Mouse (Mus musculus) mouse trophoblast stem cell (cell line): ENCODE measurements around the gene Pgpep1.

Experiments
- in situ Hi-C, 2 experiments: fragments of 300-500 bp; cut with MseI, MboI; formaldehyde crosslinking; loops; 2 replicates in 1 of 2; 3 replicates in 1 of 2; pipeline ENCODE4 v1.15.1; 2025

The Pgpep1 gene

DNA sequence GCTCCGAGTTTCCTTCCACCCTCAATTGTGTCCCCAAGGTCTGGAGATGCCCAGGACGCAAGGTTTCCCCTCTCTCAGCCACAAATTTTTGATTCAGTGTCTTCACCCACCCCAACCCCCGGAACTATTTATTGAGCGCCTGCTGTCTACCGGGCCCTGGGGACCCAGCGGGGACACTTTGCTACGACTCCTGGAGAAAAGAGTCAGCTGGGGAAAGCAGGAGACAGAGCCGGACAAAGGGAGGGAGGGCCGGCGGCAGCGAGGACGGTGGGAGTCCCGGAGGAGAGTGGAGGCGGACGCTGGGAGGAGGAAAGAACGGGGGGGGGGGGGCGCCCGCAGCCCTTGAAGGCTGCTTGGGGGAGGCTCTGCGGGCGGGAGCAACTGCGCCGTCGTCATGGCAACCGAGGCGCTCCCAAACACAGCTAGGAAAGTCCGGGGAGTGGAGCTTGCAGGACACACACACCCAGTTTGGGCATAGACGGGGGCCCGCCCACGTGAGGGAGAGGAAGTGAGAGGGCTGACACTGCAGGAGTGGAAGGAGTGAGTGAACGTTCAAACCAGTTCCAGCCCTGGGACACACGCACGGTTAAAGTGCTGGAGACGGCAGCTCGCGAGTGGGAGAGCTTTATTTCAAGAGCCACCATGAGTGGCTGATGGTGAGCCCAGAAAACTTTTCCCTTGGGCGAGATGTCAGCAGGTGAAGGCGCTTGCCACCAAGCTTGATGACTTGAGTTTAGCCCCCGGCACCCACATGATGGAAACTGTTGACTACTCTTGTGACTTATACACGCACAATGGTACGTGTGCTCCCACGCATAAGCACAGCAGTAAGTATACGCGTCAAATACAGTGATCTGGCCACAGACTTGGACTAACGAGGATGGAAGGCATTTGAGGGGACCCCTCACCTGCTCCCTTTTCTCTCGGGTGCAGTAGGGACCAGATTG, 50.1 kb downstream of the Pgpep1 start:
- in situ Hi-C loops, result loop anchor here in 1 of 2 experiments (5.0 kb wide), 1 partner anchor 42 kb away; no protein-coding TSS in a partner anchor

DNA sequence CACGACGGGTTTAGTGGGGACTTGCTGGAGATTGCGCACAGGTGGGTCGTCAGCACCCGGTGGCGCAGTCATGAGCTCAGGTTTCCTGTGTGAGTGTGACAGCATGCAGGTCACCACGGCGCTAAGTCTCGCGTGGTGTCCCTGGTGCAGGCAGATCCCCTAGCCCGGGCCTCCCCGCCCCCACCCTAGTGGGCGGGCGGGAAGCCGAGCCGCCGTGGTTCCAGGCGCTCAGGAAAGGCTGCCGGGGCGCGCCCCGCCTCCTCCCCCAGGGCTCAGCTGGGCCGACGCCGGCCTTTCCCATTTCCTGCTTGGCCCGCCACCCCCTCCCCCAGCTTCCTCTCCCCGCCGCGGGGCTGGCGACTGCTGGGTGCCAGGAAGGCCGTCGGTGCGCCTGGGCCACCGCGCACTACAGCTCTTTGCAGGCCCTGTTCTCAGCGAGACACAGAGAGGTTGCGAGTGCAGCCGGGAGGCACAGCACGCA, 50.8 kb downstream of the Pgpep1 start:
- in situ Hi-C loops, result no loop called here

DNA sequence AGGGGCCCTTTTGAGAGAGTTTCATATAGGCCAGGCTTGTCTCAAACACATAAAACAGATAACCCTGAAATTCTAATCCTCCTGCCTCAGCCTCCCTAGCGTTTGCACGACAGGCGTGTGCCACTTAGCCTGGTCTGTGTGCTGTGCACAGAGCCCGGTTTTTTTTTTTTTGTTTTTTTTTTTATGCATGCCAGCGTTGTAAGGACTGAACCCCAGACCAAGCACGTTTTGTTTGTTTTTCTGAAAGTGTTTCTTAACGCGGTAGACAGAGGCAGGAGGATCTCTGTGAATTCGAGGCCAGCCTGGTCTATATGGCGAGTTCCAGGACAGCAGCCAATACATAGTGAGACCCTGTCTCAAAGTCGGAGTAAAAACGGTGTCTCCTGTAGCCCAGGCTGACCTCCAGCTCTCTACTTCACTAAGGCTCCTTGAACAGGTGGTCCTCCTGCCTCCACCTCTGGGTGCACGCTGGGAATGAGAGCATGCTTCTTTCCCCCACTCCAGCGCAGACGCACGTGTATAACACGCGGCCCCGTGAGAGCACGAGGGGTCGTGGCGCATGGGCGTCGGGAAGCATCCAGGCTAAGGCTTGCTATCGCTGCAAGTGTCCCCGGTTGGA, 51.3 kb downstream of the Pgpep1 start, which contains the start of gene Ssbp4:
TSS of gene Ssbp4 (minus strand) at position 124 of the 619 bp plus-strand sequence.
- in situ Hi-C loops, result no loop called here

DNA sequence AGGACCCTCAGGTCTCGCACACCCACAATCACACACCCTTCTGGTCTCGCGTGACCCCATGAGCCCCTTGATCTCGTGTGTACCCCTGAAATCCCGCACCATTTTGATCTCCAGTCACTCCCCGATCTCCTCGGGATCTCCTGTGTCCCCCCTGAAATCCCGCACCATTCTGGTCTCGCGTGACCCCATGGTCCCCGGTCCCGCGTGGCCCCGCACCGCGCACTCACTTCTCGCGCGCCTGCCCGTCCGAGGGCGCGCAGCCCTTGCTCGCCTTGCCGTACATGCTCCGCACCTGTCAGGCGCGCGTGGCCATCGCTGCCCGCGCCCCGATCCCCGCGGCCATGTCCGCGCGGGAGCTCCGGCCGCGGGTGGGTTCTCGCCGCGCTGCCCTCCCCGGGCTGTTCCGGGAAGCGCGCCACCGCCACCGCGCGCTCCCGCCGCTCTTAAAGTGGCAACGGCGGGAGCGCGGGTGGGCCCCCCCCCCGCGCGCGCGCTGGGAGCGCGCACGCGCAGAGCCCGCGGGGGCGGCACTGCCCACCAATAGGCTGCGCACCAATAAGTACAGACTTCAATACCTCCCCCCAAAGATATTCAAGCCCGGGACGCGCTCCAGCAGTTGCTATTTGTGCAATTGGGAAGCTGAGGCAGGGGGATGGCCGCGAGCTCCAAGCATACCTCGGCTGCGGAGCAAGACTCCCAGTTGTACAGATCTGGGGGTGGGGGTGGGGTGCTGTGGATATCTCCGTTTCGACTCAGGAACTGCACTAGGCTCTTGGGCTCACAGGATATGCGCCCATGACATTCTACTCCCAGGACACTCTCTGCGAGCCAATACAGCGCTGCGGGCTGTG, 52.1 kb downstream of the Pgpep1 start:
- in situ Hi-C loops, result no loop called here

DNA sequence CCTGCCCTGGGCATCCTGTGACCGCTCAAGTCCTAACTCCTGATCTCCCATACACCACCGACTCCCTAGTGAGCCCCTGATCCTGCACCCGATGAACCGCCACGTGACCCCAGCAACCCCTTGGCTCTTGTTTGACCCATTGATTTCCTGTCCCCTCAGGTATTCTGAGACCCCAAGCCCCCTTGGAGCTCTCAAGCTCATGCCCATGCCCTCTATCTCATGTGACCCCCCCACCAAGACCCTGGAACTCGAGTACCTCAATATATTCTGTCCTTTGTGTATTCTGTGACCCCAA, 52.6 kb downstream of the Pgpep1 start:
- in situ Hi-C loops, result no loop called here

DNA sequence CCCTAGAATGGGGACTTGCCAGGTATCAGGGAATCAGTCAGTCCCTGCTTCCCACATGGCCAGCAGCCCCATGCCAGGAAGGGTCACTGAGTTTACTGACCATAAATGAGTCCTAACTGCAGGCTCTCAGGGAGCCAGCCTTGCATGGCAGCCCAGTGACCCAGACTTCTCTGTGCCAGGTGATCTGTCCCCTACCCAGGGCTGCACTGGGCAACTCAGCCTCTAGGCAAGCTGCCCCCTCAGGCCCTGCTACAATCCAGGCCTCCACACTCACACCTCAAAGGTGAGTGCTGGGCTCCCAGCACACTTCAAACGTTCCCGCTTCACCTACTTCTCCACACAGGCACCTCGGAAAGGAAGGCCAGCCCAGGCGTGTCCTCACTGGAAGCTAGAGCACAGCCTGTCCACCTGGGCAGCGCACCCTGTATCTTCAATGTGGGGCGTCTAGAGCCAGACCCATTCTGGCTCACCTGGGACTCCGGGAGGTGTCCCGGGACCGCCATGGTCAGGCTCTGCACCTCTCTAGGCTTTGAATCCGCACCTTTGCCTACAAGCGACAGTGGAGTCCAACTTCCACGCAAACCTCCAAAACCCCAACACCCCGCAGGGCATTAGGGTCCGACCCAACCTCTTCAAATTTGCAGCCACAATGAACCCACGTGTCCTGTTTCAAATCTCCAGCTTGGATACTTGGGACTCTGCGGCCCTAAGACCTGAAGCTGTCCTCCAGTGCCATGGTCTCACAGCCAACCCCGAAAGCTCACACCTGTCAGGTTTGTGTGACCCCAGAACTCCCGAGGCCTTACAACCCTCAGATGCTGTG, 53.2 kb downstream of the Pgpep1 start:
- in situ Hi-C loops, result no loop called here

DNA sequence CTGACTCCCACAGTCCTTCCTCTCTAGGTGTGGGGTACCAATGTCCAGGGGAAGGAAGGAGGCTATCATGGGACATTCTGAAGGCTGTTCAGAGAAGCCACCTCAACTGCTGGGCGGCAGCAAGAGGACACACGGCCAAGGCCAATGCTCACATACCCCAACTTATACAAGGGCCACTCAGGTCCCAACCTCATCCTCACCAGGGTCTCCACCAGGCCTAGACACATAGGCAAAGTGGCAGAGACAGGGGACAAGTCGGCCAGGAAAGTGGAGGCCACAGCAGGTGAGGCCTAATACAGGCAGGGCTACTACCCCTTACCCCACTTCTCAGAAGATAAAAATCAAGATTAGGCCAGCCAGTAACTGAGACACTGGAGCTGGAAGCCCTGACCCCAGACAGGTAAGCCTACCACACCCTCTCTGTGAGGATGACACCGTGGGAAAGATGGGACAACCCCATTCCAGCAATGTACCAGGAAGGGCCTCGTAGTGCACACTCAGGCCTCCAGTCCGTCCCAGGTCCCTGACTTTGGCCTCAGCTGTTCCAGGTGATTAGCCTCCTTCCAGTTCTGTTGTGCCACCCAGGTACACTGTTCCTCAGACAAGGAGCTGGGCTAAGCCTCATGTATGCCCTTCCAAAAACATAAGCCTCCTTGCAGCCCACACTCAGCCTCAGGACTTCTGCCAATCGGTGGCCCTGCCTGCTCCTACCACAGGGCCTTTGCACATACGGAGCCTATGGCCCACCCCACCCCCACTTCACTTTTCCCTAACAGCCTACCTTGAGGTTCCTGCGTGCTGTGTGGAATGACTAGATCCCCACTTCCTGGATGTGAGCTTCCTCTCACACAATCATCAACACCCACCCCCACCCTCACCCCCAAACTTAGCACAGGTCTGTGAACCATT, 54.1 kb downstream of the Pgpep1 start:
- in situ Hi-C loops, result no loop called here

DNA sequence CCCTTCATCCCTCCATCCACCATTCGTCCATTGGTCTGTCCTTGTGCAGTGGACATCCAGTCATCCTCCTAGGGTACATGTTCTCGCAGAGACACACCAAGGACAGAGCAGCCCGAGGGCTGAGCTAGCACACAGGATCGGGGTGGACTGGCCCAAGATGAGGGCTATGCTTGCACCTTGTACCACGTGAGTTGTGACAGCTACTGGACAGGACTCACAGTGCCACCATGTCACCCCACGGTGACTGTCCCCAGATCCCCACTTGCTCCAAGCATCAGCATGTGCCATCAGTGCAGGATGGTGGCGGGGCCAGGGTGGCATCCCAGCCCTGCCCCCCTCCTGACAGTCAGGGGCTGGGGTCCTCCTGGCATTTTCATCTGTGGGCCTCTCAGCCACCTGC, 55.6 kb downstream of the Pgpep1 start:
- in situ Hi-C loops, result no loop called here

DNA sequence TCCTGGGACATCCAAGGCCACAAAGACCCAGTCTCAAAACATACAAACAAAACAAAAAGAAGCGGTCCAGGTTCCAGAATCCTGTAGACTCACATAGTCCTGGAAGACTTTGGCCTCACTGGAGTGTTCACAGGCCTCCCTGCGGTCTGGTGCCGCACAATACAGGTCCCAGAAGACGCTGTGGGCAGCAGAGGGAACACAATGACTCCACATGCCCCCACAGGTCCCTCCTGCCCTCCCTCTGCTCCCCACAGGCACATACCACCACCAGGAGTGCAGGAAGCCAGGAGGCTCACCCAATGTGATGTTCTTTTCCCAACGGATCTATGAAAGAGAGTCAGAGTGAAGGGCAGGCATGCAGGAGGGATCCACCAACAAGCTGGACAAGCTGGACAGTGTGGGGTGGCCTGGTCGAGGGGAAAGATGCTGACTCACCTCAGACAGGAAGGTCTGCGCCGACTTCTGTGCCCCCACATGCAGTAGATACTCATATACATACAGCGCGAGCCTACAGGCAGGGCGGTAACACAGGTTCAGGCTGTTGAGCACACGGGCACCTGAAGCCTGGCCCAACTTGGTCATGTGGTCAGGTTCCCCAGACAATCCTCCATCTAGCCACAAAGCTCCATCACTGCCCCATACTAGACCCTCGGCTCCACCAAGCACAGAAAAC, 57.9 kb downstream of the Pgpep1 start:
- in situ Hi-C loops, result no loop called here

DNA sequence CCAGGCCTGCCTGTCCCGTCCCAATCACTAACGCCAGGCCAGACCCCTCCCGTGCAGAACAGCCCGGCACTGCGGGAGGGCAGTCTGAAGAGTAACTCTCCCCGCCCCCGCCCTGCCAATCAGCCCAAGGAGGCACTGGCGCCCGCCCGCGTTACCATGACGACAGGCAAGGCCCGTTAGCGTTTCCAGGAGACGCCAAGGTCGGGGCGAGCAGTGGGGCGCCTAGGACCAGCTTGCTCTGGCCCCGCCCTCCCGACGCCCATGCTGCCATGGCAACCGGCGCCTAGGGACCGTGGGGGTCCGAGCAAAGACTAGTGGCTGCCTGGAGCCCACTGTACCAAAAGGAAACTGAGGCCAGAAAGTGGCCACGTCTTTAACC, 58.9 kb downstream of the Pgpep1 start:
- in situ Hi-C loops, result no loop called here

DNA sequence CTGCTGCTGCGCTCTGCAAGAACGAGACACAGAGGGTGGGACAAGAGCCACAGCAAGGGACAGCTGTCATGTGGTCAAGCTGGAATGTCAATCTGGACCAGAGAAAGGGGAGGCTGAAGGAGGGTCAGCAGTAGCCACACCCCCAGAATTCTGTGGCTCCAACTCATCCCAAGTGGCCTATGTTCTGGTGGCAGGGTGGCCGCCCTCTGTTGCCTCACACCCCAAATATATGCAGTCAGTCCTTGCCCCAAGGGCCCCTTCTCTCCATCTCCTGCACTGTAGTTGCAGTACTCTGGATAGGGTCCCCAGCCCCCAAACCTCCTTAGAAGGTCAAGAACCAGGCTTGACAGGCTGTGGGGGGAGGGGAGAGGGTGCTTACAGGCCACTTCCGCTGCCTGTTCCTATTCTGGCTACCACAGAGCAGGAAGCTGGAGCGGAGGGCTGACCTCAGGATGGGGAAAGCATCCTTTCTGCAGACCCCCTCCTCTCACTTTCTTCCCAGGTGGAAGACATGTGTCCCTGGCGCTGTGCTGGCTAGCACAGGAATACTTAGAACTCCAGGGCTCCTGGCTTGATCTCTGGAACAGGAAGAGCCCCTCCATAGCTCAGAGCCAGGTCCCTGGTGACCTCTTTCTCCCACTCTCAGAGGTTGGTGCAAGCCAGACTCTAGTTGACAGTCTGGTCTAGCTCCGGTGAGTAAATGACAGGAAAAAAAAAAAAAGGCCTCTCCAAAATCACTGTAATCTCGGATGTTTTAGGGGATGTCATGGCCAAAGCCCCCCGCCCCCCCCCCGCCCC, 59.5 kb downstream of the Pgpep1 start:
- in situ Hi-C loops, result no loop called here

DNA sequence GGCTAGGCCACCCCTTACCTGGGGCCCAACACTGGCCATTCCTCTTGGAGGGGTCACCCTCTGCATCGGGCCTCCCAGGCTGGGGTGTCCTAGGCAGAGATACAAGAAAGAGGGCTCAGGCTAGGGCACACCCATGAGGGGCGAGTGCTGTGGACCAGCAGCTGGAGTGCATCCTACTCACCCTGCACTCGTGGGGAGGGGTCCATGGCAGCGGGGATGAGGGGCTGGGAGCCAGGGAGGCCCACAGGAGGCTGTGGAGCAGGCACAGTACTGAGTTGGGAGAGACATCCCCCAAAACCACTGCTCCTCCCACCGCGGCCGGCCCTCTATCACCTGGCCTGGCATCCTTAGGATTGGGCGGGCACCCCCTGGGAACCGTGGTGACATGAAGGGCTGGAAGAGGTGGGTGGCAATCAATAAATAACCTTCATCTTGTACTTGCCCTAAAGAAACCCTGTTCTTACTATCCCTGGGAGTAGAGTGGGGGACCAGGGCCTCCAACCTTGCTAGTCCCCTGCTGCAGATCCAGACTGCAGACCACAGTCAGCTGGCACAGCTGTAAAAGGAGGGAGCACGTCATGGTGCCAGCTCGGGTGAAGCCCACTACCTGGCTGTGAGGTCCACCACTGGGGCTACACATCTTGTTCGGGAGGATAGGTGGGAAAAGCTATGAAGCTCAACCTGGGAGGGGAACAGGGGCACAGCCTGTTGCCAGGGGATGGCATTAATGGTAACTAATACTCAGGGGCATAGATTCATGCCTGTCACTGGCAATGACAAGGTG, 60.5 kb downstream of the Pgpep1 start:
- in situ Hi-C loops, result no loop called here

DNA sequence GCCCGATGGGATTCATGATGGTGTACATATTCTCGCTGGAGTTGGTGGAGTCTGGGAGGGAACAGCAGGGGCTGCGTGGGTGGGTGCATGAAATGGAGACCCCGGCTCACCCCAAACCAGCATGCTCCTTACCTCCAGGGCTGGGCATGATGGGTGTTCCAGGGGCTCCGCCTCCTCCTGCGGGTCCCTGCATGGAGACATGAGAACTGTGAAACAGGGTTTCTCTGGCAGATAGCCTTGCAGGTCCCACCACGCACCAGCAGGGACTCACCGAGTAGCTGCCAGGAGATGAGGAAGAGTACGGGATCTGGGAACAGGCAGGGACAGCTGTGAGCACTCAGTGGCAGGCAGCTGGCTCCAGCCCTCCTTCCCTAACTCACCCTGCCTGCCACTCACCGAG, 61.5 kb downstream of the Pgpep1 start:
- in situ Hi-C loops, result no loop called here

DNA sequence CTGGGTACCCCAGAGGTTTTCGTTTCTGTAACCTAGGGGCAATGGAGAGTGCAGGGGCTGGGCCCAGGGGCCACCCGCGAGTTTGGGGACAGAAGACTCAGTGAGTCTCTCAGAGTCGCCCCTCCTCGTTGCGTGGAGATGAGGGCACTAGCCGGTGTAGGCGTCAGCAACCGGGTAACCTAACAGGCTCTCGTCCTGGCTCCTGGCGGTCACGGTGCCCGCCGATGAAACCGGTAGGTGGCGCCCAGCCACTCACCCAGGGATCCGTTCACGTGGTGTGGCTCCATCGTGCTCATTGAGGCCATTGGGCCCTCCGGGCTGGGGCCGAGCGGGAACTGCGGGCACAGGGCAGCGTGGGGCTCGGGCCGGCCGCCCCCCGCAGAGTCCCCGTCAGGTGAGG, 61.9 kb downstream of the Pgpep1 start:
- in situ Hi-C loops, result no loop called here

DNA sequence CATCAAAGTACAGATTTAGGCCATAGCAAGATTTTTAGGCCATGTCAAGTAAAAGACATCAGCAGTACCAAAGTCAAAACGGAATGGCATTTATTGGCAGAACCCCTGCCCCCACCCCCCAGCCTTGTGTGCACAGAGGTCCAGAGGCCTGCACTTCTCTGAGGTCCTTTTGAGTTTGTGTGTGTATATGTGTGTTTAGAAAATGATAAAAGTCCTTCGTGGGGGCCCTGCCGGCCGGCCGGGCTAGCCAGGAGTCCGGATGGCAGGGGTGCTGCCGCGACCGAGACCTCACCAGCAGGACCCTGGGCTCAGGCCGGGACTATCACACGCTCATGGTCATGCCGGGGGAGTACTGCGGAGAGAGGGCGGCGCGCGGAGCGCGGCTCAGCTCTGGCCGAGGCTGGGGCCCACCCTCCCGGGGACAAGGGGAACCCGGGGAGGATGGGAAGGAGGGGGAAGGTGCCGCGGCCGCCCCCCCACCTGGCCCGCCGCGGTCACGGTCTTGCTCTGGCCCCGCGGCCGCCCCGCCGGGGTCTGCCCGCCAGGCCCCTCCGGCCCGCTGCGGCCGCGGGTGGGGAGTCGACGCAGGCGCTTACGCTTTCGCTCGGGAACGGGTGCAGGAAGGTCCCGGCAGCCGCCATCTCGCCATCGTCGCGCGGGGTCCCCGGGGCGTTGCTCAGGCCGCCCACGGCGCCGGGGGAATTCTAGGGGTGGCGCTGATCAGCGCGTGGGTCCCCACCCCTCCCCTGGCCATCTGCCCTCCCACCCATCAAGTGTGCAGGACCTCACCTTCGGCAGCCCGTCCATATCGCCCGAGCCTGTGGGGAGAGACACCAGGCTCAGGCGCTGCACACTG, 62.5 kb downstream of the Pgpep1 start:
- in situ Hi-C loops, result no loop called here

DNA sequence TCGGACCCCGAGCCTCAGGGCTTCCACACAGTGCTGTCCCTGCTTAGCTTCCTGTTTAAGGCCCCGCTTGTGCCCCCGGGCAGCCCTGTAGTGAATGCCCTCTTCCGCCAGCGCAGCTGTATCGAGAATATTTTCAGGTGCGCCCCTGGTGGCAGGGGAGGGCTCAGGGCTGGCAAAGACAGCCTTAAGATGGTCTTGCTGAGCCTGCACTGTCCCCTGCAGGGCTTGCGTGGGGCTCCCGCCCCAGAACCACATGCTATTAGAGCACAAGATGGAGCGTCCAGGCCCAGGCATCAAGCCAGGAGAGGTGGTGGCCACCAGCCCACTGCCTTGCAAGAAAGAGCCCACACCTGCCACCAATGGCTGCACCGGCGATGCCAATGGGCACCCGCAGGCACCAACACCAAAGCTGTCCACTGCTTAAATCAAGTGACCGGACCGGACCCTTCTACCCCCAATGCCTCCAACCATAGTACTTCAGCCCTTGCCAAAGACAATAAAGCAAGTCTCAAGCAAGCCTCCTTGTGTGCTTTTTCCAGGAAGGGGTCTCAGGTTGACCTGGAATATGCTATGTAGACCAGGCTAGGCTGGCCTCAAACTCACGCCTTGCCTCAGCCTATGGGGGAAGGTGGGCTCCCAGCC, 63.3 kb downstream of the Pgpep1 start:
- in situ Hi-C loops, result no loop called here
